Mouse (Mus musculus): ENCODE results near the gene Dnah17. TPM values are rescaled to one million over a fixed set of nuclear protein-coding genes. Genes with fewer than 3 reads are reported as not detected.

The Dnah17 gene
- total RNA-seq, 2 experiments from 2014 or later = 0.07 to 0.15 TPM

DNA sequence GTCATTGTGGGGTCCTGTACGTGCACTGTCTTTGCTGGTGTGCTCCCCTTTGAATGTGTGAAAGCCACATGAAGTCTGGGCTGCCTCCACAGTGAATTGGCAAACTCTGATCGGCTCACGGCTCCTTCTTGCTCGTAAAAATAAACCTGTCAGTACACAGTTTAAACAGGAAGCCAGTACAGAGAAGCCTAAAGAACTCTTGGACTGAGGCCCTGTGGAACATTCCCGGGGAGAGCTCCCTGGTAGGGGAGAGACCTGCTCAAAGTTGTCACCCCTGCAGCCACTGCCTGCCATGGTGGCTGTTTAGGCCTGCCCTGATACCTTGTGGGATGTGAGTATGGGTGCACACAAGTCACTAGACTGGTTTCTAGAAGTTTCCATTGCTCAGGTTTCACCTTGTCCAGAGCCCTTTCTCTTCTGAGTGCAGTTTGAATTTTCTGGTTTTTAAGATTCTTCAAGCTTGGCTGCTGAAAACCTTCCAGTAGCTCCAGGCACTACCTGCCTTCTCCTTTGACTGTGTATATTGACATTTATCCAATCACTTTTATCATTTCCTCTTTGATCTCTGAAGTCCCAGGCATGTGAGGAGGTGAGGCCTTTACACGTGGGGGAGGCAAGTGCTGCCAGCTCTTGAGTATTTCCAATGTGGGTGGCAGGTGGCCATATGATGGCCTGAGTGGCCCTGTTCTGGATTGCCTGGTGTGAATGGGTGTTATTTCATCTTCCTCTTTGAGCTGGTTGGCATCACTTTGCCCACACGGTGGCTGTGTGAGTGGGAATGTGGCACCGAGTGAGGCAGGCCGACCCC lies 136.0 kb downstream of the Dnah17 start:
- H3K4me3 ChIP-seq = no peak overlapping the region
- DNase-seq (ENCODE audit: low spot score in 2 of 2) = no peak
- peak overlapping the region; percentile 46; the same call in 1 of the 2 replicates for H3K27ac ChIP-seq
- TF ChIP-seq CTCF (conservative IDR thresholded peaks at IDR 0.05) = no peak

DNA sequence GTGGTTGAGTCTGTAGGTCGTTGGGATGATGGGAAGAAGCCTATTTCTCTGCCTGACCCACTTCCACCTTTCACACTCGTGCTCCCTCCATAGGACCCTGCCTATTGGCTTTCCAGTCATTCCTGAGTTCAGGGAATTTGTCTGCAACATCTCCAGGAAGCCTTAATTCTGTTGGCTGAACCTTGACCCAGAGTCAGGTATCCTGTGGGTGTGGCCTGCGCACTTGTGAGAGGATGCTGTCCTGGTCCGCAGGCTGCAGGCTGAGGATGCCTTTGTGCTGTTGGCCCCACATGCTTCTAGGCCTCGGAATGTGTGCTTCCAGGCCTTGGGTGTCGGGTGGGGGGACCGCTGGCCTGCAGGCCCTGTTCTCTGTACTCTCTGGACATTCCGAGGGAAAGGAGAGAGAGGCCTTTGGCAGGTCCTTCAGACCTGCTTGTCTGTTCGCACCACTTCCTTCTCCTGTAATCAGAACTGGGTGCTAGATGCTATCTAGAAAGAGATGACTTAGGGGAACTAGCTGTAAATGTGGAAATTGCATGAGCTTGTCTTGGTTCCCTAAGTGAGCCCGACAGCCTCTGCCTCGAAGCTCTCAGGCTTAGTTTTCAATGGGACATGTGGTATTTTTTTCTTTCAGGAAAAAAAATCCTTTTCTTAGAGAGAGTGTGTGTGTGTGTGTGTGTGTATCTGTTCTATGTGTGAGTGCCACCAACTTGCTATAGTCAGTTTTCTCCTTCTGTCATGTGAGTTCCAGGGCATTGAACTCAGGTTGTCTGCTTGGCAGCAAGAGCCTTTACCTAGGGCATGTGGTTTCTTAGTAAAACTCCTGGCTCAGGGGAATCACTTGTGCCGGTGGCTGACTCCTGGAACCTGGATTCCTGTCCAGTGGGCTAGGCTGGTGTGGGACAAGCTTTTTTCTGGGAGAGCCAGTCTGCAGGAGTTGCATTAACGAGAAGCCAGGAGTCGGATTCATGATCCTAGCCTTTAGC lies 137.0 kb downstream of the Dnah17 start:
- no peak for DNase-seq (ENCODE audit: low spot score in 2 of 2)
- Histone ChIP-seq H3K4me3 (no peak overlapping the region), H3K27ac (peak overlapping the region; percentile 46; the same call in 1 of the 2 replicates)
- no peak for TF ChIP-seq CTCF (conservative IDR thresholded peaks at IDR 0.05)

DNA sequence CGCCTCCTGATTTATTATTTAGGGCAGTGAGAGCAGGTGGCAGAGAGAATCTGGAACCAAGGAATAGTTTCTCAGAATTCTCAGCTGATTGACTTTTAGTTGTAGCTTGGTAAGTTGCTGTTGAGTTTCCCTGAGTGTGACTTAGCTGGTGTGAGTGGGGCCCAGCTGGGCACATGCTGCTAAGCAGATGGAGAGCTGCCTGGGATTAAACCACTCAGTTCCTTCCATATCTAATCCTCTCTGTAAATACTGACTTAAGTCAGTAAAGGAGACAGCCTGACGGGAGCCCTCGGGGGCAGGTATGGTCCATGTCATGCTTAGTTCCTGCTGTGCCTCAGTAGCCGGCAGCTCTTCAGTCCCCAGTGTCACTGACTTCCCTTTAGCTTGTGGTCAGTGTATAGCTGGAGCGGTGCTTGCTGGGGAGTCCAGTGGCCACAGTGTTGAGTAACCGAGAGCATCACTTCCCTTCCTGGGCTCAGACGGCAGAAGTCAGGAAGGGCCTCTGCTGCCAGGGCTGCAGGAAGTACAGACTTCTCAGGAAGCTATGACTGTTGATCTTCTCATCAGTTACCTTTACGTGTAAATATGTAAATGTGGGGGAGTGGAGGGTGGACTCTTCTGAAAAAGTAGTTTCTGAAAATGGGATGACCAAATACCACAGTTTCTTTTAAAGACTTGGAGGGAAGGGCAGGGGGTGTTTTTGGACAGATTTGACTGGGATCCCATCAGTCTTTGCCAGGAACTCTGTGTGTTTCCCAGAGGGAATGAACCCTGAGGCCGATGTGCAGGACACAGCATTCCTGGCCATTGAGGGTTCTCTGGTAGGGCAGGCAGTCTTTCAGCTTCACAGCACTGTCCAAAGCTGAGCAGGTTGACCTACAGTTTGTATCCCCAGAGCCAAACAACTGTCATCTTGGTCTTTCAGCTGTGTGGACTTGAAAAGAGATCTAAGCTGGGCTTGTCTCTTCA lies 138.6 kb downstream of the Dnah17 start:
- DNase-seq (ENCODE audit: low spot score in 2 of 2) = no peak
- H3K4me3 ChIP-seq = no peak overlapping the region
- H3K27ac ChIP-seq = peak overlapping the region; percentile 5; the same call in 1 of the 2 replicates
- TF ChIP-seq CTCF (conservative IDR thresholded peaks at IDR 0.05) = no peak

DNA sequence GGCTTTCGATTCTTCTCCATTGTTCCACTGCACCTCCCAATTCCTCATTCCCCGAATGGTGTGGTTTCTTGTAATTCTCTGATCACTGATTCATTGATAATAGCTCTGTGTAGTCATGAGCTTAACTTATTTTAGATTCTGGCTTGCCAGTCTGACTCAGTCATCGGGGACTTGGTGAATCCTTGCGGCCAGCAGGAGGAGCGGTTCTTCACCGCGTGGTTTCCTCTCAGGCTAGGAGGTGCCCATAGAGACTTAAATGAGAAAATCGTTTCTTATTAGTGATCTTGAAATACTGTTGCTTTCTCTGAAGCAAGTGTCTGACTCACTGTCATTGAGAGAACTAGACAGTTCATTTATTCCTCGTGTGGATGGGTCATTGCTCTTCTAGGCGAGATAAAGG lies 140.5 kb downstream of the Dnah17 start:
- no peak overlapping the region for H3K4me3 ChIP-seq
- no peak overlapping the region for H3K27ac ChIP-seq
- DNase-seq (ENCODE audit: low spot score in 2 of 2) = no peak
- TF ChIP-seq CTCF (conservative IDR thresholded peaks at IDR 0.05) = peak; percentile 51

DNA sequence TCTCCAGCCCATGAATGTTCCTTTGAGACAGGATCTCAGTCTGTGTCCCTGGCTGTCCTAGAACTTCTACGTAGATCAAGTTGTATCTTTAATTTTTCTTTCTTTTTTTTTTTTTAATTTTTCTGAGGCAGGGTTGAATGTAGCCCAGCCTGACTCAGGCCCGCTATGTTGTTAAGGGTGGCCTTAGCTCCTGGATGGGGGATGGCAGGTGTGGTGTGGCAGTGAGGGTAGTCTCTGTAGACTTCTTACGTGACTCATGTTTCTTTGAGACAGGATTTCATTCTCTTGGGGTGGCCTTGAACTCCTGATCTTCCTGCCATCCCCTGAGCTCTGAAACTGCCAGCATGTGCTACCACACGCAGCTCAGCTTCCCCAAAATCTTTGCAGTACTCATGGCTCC lies 141.2 kb downstream of the Dnah17 start:
- no peak for DNase-seq (ENCODE audit: low spot score in 2 of 2)
- H3K4me3 ChIP-seq = no peak overlapping the region
- no peak for TF ChIP-seq CTCF (conservative IDR thresholded peaks at IDR 0.05)
- H3K27ac ChIP-seq = no peak overlapping the region

DNA sequence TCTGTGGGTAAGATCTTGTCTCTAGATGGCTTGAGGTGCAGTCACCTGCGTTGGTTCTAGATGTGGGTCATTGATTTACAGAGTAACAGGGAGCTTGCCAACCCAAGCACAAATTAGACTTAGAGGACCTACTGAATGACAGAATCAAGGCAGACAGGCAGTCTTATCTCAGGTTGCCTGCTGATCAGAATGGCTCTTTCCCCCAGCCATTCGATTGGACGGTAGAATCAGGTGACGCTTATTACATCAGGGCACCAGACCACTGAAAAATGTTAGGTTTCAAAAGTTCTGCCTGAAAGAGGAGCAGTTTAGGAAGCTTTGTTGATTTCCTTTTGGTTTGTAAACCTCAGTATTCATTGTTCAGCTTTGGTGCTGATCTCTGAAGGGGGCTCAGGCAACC lies 142.5 kb downstream of the Dnah17 start:
- TF ChIP-seq CTCF (conservative IDR thresholded peaks at IDR 0.05) = no peak
- Histone ChIP-seq H3K4me3 (peak overlapping the region; percentile 65), H3K27ac (peak overlapping the region; percentile 96)
- DNase-seq (ENCODE audit: low spot score in 2 of 2) = no peak

DNA sequence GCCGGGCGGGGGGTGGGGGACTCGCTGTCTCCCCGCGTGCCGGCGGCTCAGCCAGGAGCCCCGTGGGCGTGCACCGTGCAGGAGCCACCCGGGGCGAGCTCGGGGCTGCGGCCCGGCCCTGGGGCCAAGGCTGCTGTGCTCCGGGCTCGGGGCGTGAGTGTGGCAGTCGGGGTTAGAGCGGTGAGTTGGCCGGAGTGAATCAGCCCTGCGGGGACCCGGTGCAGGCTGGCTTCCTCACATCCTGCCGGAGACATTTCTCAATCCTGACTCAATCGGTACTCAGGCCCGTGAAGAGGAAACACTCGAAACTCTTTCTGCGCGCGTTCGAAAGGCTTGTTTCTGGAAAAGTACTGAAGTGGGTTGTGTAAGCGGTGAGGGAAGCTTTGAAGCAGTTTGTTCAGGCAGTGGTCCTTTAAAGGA lies 143.4 kb downstream of the Dnah17 start:
- peak overlapping the region; percentile 65 for H3K4me3 ChIP-seq
- peak overlapping the region; percentile 96 for H3K27ac ChIP-seq
- TF ChIP-seq CTCF (conservative IDR thresholded peaks at IDR 0.05) = no peak
- DNase-seq (ENCODE audit: low spot score in 2 of 2) = no peak

DNA sequence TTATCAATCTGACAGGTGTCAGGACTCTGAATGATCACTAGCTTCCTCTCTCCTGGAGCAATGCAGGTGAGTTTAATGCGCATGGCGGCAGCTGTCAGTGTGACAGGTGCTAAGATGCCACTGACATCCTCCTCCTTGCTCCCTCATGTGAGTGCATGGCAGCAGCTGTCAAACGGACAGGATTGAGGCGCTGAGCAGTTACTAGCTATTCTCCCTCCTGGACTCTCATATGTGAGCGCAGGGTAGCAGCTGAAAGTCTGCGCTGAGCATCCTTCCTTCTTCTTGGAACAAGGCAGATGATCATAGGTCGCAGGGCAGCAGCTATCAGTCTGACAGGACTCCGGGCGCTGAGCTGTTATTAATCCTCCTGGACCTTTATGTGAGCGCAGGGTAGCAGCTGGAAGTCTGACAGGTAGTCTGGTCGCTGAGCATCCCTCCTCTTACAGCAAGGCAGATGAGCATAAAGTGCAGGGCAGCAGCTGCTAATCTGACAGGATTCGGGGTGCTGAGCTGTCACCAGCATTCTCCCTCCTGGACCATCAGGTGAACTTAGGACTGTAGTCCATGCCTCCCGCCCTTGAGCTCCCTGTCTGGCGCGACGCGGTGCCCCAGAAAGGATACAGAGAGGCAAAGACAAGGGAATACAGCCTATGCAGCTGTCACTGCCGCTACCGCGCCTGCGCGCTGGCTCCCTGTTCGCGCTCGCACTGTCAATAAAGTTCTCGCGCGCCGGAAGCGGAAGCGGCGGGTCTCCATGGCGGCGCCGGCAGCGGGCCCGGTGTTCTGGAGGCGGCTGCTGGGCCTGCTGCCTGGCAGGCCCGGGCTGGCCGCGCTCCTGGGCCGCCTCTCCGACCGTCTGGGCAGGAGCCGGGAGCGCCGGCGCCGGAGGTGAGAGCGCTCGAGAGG lies 144.1 kb downstream of the Dnah17 start, which contains the start of gene Pgs1:
Gene Pgs1 (plus strand): TSS at position 167 of the 906 bp plus-strand sequence.
- peak; percentile 90 to 91 for DNase-seq (ENCODE audit: low spot score in 2 of 2)
- Histone ChIP-seq H3K4me3 (peak within 1 kb of the TSS; percentile 65), H3K27ac (peak within 1 kb of the TSS; percentile 96)
- no peak for TF ChIP-seq CTCF (conservative IDR thresholded peaks at IDR 0.05)

DNA sequence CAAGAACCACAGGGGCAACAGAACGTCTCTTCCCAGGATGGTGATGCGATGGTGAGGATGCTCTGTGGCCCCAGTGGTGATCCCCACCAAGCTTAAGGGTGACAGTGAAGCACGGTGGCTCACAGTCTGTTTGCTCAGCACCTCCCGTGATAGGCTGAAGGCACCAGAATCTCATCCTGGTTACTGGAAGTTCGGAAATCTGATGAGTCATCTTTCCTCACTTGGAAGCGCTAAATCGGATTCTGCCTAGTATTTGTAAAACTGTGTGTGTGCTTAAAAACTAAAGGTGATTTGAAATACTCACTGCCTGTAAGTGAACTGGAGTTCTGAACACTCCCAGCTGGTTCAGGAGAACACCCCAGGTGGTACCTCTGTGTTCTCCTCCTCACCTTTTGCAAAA lies 146.7 kb downstream of the Dnah17 start:
- no peak overlapping the region for H3K4me3 ChIP-seq
- no peak for DNase-seq (ENCODE audit: low spot score in 2 of 2)
- H3K27ac ChIP-seq = no peak overlapping the region
- TF ChIP-seq CTCF (conservative IDR thresholded peaks at IDR 0.05) = no peak

DNA sequence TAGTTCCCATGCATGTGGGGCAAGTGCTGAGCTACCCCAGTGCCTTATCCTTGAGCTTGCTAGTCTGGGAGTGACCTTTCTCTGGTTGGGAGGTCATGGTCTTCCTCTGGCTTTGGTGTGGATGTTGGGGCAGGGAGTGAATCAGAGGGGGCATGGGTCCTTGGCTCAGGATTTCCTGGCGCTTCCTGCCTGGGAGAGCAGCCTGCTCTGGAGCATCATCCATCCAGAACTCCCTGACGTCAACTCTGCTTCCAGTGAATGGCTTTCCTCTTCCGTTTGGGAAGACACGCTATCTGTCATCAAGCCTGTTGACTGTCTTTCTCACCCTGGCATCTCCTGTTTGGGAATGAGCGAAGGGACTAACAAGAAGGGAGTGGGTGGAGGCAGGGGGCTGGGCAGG lies 148.0 kb downstream of the Dnah17 start:
- no peak overlapping the region for H3K4me3 ChIP-seq
- no peak overlapping the region for H3K27ac ChIP-seq
- DNase-seq (ENCODE audit: low spot score in 2 of 2) = no peak
- TF ChIP-seq CTCF (conservative IDR thresholded peaks at IDR 0.05) = no peak

DNA sequence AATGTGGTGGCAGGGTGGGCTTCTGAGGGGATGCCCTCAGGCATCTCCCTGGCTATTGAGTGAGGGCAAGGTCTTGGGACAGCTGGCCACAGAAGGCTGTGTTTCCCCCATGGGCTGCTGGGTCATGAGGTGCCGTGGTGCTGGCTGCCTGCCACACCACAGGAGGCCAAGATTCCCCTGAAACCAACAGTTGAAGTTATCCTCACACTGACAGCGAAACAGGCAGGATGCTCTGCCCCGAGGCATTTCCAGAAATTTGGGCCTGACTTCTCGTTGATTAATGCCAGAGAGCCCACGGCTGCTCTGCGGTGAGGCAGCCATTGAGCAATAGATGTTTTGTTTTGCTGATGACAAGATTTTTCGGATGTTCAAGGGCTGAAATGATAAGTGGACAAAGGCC lies 151.0 kb downstream of the Dnah17 start:
- TF ChIP-seq CTCF (conservative IDR thresholded peaks at IDR 0.05) = no peak
- no peak for DNase-seq (ENCODE audit: low spot score in 2 of 2)
- Histone ChIP-seq H3K27ac (no peak overlapping the region), H3K4me3 (no peak overlapping the region)
